Mouse (Mus musculus) hindbrain, embryonic 11.5 days (tissue): ENCODE data around the gene Hes2. TPM values are rescaled to one million over a fixed set of nuclear protein-coding genes. Genes with fewer than 3 reads are reported as not detected.

Experiments
- ATAC-seq: fragments of 200-750 bp; cut with Nextera tagmentation; 2 replicates; pipeline ENCODE4 v1.8.0; 2017; ENCODE audit warnings: mild to moderate bottlenecking, moderate TSS enrichment, moderate library complexity; ENCODE audit not compliant: low FRiP score
- DNase-seq: peaks from one replicate; pipeline ENCODE4 v3.0.0-alpha.2; 2015; ENCODE audit warnings: low spot score
- H3K27ac ChIP-seq: fragments of 300-500 bp; sonication (generic); 2 replicates; pipeline ENCODE4 v1.5.1; 2014; ENCODE audit warnings: mild to moderate bottlenecking, low read depth, low read length
- H3K27me3 ChIP-seq: fragments of 300-500 bp; sonication (generic); 2 replicates; pipeline ENCODE4 v1.6.1; 2014; ENCODE audit warnings: mild to moderate bottlenecking, low read length, moderate library complexity, mixed read lengths; ENCODE audit not compliant: control insufficient read depth, insufficient read depth
- H3K36me3 ChIP-seq: fragments of 300-500 bp; sonication (generic); 2 replicates; pipeline ENCODE4 v1.6.1; 2014; ENCODE audit warnings: mild to moderate bottlenecking, low read length, moderate library complexity, mixed read lengths; ENCODE audit not compliant: control insufficient read depth, insufficient read depth
- H3K4me1 ChIP-seq: fragments of 300-500 bp; sonication (generic); replicated peaks from 2 replicates; pipeline ENCODE4 v1.6.1; 2014; ENCODE audit warnings: low read length, mixed read lengths; ENCODE audit not compliant: control insufficient read depth, insufficient read depth
- H3K4me2 ChIP-seq: fragments of 300-500 bp; sonication (generic); replicated peaks from 2 replicates; pipeline ENCODE4 v1.6.1; 2014; ENCODE audit warnings: mild to moderate bottlenecking, low read depth, low read length
- H3K4me3 ChIP-seq: fragments of 300-500 bp; sonication (generic); 2 replicates; pipeline ENCODE4 v1.5.1; 2014; ENCODE audit warnings: low read depth, low read length
- H3K9ac ChIP-seq: fragments of 300-500 bp; sonication (generic); 2 replicates; pipeline ENCODE4 v1.6.1; 2014; ENCODE audit warnings: low read depth, low read length
- H3K9me3 ChIP-seq: fragments of 300-500 bp; sonication (generic); 2 replicates; pipeline ENCODE4 v1.6.1; 2016; ENCODE audit warnings: low read length; ENCODE audit not compliant: control insufficient read depth
- WGBS: fragments of 180-500 bp; shearing (Covaris S2); extraction: QIAGEN DNeasy Blood & Tissue Kit; methylation state at CpG from one replicate; pipeline ENCODE4 v1.1.7; 2014; 5-methylcytosine and 5-hydroxymethylcytosine counted together
- polyA plus RNA-seq: library from polyadenylated mRNA; unstranded; fragments of >200 nt; fragmentation: Nextera tagmentation; extraction: Ambion mirVana; gene quantifications from 2 replicates; pipeline ENCODE4 v1.2.1, GENCODE M21; 2014

The Hes2 gene
- polyA plus RNA-seq, 1 experiment from 2014 or later = 2.7 TPM

- no peak overlapping the region for H3K9ac ChIP-seq
- ATAC-seq = no peak
- no peak overlapping the region for H3K27ac ChIP-seq
- peaks cover 37% of the 10 kb centered on the region for H3K27me3 ChIP-seq
- DNase-seq = no peak
- H3K4me3 ChIP-seq = no peak overlapping the region
- 86% methylated on average over 2 of the region's 2 CpGs for WGBS
- H3K9me3 ChIP-seq = no peaks in the 10 kb centered on the region
- H3K4me1 ChIP-seq = 0 out of 2 replicates have a peak, but pooled peaks cover 4% of the 10 kb centered on the region
- no peak overlapping the region for H3K4me2 ChIP-seq
- H3K36me3 ChIP-seq = no peaks in the 10 kb centered on the region
Observed at GRCm38 (mm10) chr4:152136876-152137250, 21.8 kb upstream of the Hes2 start.

DNA sequence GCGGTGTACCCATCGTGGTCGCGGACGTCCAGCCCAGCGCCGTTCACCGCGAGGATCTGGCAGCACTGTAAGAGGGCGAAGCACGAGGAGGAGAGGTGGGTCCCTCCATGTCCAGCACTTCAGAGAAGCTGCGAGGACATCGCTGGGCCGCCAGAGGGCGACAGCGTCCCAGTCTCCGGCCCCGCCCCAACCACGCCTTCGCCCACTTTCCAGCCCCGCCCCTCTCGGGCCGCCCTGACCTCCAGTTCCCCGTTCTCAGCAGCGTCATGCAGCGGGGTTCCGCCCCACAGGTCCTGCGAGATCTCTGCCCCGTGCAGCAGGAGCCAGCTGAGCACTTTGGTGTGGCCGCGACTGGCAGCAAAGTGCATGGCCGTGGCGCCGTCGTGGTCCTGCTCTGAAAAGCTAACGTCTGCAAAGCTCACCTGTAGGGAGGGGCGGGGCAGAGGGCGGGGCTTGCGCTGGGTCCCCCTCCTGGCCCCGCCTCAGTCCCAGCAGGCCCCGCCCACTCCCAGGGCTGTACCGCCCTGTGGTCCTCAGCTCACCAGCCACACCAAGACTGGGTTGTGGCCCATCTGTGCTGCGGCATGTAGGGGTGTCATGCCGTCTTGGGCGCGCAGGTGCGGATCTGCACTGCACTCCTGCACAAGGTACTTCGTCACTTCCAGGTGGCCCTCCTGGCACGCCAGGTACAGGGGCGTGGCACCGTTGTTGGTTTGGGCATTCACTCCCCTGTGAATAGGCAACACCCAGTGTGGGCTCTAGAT lies 20.0 kb upstream of the Hes2 start:
- WGBS = 3% methylated on average over 46 of the region's 51 CpGs
- peak; percentile 90 for DNase-seq
- Histone ChIP-seq H3K27me3 (peaks cover 21% of the 10 kb centered on the region), H3K4me2 (peak overlapping the region; percentile 47), H3K4me1 (no peaks in the 10 kb centered on the region), H3K9ac (no peak overlapping the region), H3K36me3 (no peaks in the 10 kb centered on the region), H3K27ac (no peak overlapping the region), H3K4me3 (peak overlapping the region; percentile 32), H3K9me3 (no peaks in the 10 kb centered on the region)
- peak; percentile 80 for ATAC-seq

GRCm38 (mm10) chr4:152140441-152140840 lies 18.2 kb upstream of the Hes2 start:
- H3K9me3 ChIP-seq = no peaks in the 10 kb centered on the region
- H3K27ac ChIP-seq = no peak overlapping the region
- DNase-seq (peak; percentile 72), ATAC-seq (no peak)
- H3K4me1 ChIP-seq = no peaks in the 10 kb centered on the region
- 30% methylated on average over 6 of the region's 6 CpGs for whole genome bisulfite sequencing
- H3K36me3 ChIP-seq = no peaks in the 10 kb centered on the region
- H3K4me3 ChIP-seq = no peak overlapping the region
- H3K4me2 ChIP-seq = no peak overlapping the region
- H3K9ac ChIP-seq = no peak overlapping the region
- peaks cover 13% of the 10 kb centered on the region; the same call in 1 of the 2 replicates for H3K27me3 ChIP-seq

DNA sequence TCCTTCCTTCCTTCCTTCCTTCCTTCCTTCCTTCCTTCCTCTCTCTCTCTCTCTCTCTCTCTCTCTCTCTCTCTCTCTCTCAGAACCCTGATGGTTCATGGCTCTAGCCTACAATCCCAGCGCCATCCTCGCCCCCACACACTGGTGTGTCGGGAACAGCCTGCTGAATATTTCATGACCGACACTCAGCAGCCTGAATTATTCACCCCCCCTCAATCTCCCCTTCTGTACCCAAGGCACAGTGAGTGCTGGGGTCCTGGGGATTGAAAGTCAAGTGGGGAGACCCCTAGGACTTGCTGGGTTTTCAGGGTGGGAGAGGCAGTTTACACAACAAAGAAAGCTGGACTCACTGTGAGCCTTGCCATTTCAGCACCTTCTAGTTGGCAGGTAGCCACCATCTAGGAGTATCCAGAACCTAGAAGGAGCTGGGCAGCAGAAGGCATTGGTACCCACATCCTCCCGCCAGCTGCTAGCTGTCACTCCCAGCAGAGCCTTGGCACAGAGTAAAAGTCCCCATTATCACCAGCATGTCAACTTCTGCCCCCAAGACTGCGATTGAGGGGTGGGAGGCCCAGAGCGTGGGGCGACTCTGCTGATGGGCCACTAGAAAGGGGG lies 17.0 kb upstream of the Hes2 start:
- Histone ChIP-seq H3K27me3 (peaks cover 15% of the 10 kb centered on the region; the same call in 1 of the 2 replicates), H3K36me3 (no peaks in the 10 kb centered on the region), H3K4me2 (no peak overlapping the region), H3K9me3 (no peaks in the 10 kb centered on the region), H3K4me1 (no peaks in the 10 kb centered on the region), H3K4me3 (no peak overlapping the region), H3K27ac (no peak overlapping the region), H3K9ac (no peak overlapping the region)
- 78% methylated on average over 8 of the region's 8 CpGs for WGBS
- DNase-seq (no peak), ATAC-seq (no peak)

DNA sequence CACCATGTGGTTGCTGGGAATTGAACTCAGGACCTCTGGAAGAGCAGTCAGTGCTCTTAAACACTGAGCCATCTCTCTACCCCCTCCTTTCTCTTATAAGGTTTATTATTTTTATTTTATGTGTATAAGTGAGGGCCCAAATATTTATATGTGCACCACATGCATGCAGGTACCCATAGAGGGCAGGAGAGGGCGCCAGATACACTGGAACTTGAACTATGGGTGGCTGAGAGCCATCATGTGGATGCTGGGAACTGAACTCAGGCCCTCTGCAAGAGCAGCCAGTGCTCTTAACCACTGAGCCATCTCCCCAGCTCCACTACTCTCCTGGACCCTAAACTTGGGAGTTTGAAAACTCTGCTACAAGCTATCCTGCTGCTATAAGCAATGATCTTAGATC lies 15.0 kb upstream of the Hes2 start:
- WGBS = 20% methylated on average over 1 of the region's 1 CpGs
- no peak overlapping the region for H3K4me2 ChIP-seq
- H3K9me3 ChIP-seq = no peaks in the 10 kb centered on the region
- no peak overlapping the region for H3K4me3 ChIP-seq
- no peak overlapping the region for H3K9ac ChIP-seq
- ATAC-seq = no peak
- H3K27ac ChIP-seq = no peak overlapping the region
- no peaks in the 10 kb centered on the region for H3K4me1 ChIP-seq
- H3K36me3 ChIP-seq = no peaks in the 10 kb centered on the region
- no peak for DNase-seq
- H3K27me3 ChIP-seq = peaks cover 11% of the 10 kb centered on the region; the same call in 1 of the 2 replicates

DNA sequence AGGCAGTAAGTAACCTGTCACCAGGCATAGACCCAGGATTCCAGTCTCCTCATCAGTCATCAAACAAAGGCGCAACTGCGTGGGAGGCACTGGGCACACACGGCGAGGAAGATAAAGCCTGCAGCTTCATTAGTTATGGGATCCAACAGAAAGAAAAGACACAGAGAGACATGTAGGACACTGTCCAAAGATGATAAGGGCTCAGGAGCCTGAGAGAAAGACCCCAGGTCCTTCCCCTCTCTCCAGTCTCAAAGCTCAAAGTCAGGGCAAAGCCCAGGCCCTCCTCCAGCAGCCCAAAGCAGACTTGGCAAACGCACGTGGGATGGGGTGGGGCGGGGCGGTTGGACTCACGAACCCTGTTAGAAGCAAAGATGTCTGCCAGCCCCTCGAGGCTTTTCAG lies 13.2 kb upstream of the Hes2 start:
- no peak for ATAC-seq
- Histone ChIP-seq H3K4me3 (no peak overlapping the region), H3K27ac (no peak overlapping the region), H3K4me2 (no peak overlapping the region), H3K4me1 (no peaks in the 10 kb centered on the region), H3K9me3 (no peaks in the 10 kb centered on the region), H3K36me3 (no peaks in the 10 kb centered on the region), H3K27me3 (peaks cover 11% of the 10 kb centered on the region), H3K9ac (no peak overlapping the region)
- 78% methylated on average over 10 of the region's 10 CpGs for WGBS
- DNase-seq = no peak

DNA sequence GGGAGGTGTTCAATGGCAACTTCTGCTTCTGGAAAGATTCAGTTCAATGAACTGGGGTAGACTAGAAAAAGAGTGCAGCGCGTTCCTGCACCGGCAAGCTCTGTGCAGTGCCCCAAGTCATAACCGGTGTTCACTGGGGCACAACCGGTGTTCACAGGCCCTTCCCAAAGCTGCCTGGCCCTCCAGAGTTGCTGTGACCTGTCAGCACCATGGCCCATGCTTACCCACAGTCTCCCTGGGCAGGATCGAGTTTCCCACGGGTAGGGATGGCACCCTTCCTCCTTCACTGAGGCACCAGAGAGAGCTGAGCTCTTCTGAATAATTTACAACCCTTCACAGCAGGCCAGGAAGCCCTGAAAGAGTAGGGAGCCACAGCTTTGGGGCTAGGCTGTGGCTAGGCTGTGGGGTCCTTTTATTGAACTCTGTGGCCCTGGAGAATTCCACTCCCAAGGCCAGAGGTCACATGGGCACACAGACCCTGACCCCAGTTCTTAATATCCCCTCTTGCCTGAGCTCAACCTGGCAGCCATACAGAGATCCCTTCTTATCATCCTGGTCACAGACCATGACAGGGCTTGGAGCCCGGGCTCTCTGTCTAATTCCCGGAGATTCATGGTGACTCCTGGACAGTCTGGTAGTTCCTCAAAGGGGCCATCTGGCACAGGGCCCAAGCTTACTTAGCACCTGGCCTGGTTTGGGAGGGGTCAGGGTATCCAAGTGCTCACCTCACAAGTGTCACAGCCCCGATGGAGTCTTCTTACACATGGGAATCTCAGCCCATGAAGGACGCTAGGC lies 12.4 kb upstream of the Hes2 start:
- no peak overlapping the region for H3K9ac ChIP-seq
- H3K4me1 ChIP-seq = no peaks in the 10 kb centered on the region
- 64% methylated on average over 11 of the region's 11 CpGs for WGBS
- no peak overlapping the region for H3K27ac ChIP-seq
- DNase-seq (no peak), ATAC-seq (no peak)
- no peak overlapping the region for H3K4me2 ChIP-seq
- no peaks in the 10 kb centered on the region for H3K9me3 ChIP-seq
- no peak overlapping the region for H3K4me3 ChIP-seq
- no peaks in the 10 kb centered on the region for H3K36me3 ChIP-seq
- H3K27me3 ChIP-seq = peaks cover 17% of the 10 kb centered on the region

DNA sequence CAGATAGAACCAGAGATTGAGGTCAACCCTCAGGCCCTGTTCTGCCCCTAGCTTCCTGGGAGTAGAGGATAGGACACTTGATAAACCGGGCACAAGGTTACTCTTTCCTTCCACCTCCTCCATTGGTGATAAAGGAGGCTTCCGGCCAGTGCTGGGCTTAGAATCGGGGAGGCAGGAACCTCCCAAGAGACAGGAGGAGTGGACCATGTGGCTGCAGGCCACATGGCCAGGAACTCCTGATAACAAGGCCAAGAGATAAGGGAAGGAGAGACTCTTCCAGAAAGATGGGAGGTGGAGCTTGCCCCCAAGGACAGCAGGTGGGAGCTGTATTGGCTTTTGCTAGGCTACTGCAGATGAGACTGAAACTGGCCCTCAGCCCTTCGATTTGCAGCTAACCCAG lies 8.1 kb upstream of the Hes2 start:
- no peak overlapping the region for H3K4me2 ChIP-seq
- peaks cover 8% of the 10 kb centered on the region for H3K4me1 ChIP-seq
- ATAC-seq = no peak
- H3K4me3 ChIP-seq = no peak overlapping the region
- H3K9ac ChIP-seq = no peak overlapping the region
- no peaks in the 10 kb centered on the region for H3K36me3 ChIP-seq
- no peak overlapping the region for H3K27ac ChIP-seq
- DNase-seq = no peak
- 79% methylated on average over 4 of the region's 4 CpGs for WGBS
- H3K9me3 ChIP-seq = no peaks in the 10 kb centered on the region
- peaks cover 44% of the 10 kb centered on the region for H3K27me3 ChIP-seq
